Mouse (Mus musculus) right cerebral cortex, adult 2 months (tissue): ENCODE results near the gene Kcnk18.
A peak's percentile ranks its signal among the peaks of the same experiment; 100 is the strongest.

ENCODE experiments used
- DNase-seq, 2 experiments: peaks; one replicate each; pipeline ENCODE4 v3.0.0; 2021 to 2022; ENCODE audit warnings: low spot score in 2 of 2

Gene Kcnk18

GRCm38 (mm10) chr19:59221131-59221530 lies 2.1 kb downstream of the Kcnk18 start:
- DNase-seq, result no peak

DNA sequence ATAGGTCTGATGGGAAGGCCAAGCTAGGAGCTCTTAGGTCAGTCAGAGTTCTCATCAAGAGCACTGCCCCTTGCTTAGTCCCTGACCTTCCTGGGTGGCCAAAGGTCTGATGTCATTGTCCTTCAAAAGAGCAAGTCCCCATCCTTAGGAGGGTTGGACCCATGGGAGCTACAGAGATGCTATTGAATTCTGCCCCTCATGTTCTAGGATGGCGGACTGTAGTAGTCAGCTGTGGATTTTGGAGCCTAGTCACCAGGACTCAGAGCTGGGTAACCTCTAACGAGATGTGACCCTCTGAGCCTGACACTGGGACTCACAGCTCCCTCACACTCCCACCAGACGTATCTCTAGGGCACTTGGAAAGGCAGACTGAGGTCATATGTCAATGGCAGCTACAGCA lies 9.4 kb downstream of the Kcnk18 start:
- DNase-seq, result no peak

DNA sequence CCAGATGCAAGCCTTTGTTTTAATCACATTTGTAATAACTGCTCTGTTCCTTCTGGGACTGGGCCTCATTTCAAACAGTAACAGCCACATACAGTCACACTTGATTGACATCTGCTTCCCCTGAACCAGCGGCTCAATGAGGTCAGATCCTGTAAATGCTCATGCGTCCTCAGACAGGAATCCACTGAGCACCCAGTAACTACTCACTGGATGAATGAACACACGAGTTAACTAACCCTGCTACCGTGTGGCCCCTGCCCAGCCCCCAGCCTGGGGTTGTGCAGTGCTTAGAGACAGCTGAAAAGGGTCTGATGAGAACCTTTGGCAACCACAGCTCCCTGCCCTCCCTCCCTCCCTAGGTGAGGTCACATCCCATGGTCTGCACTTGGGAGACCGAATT lies 13.8 kb downstream of the Kcnk18 start:
- DNase-seq, result no peak

DNA sequence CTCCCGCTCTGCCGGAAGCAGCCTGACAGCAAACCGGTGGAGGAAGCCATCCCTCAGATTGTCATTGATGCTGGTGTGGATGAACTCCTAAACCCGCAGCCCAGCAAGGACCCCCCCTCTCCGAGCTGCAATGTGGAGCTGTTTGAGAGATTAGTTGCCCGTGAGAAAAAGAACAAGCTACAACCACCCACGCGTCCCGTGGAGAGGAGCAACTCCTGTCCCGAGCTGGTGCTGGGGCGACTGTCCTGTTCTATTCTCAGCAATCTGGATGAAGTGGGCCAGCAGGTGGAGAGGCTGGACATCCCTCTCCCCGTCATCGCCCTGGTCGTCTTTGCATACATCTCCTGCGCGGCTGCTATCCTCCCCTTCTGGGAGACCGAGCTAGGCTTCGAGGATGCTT lies 16.0 kb downstream of the Kcnk18 start:
- DNase-seq, result no peak

- DNase-seq, result no peak
Observed at GRCm38 (mm10) chr19:59236046-59236445, 17.0 kb downstream of the Kcnk18 start.

DNA sequence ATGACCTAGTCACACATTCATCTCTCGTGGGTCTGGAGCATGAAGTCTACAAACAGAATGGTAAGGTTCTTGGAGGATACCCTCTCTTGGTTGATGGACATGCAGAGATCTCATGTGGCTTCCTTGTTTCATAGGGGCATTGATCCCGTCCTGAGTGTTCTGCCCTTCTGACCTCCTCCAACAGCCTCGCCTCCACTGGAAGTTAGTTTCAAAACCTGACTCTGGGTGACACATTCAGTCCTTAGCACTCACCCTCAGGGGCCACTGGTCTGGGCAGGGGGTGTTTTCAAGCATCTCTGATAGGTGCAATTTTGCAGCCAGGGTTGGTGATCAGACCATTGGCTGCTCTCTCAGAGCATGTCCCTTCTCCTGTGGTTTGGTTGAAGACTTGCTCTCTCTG lies 19.6 kb downstream of the Kcnk18 start:
- DNase-seq, result no peak

DNA sequence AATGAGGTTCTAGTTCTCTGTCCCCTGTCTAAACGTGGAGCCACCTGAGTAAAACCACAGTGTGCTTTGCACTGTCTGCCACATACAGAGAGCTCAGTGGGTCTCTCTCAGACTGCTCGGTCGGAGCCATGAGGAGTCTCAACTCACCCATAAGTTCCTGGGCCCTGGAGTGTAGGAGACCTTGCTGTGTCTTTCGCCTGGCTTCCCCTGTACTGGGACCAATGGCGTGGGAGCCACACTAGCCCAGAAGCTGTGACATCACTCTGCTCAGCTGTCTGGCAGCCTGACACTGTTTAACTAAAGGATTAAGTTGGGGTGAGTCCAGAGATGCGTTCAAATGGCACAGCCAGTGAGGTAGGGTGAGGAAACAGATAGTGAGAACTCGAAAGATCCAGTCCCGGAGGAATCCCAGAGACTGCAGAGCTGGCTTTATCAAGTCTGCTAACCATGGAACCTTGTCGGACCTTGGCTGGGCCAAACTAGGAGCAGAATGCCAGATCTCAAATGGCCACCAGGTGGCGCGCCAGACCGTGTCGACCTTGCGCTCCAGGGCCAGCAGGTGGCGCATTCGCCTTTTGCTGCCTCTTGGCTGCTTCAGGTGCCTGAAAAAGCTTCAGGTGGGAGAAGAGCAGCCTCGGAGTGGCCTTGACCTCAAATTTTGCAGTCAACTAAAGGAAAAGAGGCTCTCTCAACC lies 20.3 kb downstream of the Kcnk18 start:
- peak; percentile 89 to 91 for DNase-seq

GRCm38 (mm10) chr19:59241987-59242386 lies 23.0 kb downstream of the Kcnk18 start:
- DNase-seq, result no peak

DNA sequence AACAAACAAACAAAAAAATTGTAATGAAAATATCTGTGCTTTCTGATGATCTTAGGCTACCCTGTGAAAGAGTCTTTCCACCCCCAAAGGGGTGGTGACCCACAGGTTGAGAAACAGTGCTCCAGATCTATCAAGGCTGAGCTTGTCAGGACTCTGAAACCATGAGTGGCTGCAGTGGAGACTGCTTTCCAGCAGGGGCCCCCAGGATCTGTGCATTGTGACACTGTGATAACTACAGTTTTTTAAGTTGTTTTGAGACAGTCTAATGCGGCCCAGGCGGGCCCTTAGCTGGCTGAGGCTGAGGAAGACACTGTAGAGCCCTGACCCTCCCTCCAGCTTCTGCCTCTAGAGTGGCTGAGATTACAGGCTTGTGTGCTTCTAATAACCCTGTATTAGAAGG lies 24.0 kb downstream of the Kcnk18 start:
- no peak for DNase-seq

DNA sequence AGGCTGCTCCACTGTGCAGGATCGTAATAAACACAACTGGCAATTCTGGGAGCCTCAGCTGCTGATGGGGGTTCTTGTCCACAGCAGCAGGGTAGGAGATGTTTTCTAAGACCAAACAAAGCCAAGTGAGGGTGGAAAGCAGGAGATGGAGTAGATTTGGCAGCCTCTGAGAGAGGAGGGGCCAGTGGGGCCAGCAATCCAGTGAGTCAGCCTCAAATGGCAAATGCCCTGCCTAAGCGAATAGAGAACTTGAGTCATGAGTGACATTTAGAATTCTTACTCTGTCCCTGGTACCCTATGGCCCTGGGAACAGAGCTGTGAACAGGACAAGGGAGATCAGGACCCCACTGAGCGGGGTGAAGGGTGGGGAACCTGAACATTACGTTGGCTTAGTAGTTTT lies 29.1 kb downstream of the Kcnk18 start:
- DNase-seq, result no peak

GRCm38 (mm10) chr19:59248553-59249286 lies 29.7 kb downstream of the Kcnk18 start:
- DNase-seq, result no peak

GRCm38 (mm10) chr19:59252651-59253050 lies 33.6 kb downstream of the Kcnk18 start:
- DNase-seq, result no peak

- DNase-seq, result no peak
Observed at GRCm38 (mm10) chr19:59259633-59260032, 40.6 kb downstream of the Kcnk18 start.

DNA sequence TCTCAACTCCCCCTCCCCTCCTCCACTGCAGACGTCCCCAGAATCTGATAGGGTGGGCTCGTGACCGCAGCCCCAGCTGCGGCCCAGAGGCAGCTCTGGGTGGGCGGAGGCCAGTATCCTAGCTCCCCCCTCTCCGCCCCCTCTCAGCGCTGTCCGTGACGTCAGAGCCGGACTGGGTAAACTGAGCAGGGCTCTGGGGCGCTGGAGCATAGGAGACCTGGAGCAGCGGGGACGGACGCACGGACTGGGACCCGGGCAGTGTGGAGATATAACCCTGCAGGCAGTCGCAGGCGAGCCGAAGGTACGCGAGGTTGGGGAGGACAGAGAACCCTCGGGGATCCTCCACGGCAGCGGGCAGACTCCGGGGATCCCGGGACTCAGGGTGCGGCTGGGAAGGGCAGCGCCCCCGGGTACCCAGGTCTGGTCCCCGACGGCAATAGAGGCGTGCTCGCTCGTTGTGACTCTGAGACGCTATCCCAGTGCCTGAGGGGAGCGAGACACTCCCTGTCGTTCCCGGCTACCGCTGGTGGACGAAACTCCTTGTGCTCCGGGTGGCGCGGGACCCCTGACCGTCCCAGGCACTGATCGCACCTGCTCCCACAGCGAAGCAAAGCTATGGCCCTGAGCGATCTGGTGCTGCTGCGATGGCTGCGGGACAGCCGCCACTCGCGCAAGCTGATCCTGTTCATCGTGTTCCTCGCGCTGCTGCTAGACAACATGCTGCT lies 41.9 kb downstream of the Kcnk18 start, which contains the start of gene Slc18a2:
TSS of gene Slc18a2 (plus strand) at position 179 of the 725 bp plus-strand sequence.
- no peak for DNase-seq

GRCm38 (mm10) chr19:59261604-59262003 lies 42.6 kb downstream of the Kcnk18 start:
- no peak for DNase-seq

GRCm38 (mm10) chr19:59263171-59263570 lies 44.2 kb downstream of the Kcnk18 start:
- peak in 1 of 2 experiments; percentile 18 for DNase-seq

GRCm38 (mm10) chr19:59264838-59265532 lies 46.0 kb downstream of the Kcnk18 start:
- no peak for DNase-seq

GRCm38 (mm10) chr19:59265907-59266306 lies 46.9 kb downstream of the Kcnk18 start:
- DNase-seq, result no peak

DNA sequence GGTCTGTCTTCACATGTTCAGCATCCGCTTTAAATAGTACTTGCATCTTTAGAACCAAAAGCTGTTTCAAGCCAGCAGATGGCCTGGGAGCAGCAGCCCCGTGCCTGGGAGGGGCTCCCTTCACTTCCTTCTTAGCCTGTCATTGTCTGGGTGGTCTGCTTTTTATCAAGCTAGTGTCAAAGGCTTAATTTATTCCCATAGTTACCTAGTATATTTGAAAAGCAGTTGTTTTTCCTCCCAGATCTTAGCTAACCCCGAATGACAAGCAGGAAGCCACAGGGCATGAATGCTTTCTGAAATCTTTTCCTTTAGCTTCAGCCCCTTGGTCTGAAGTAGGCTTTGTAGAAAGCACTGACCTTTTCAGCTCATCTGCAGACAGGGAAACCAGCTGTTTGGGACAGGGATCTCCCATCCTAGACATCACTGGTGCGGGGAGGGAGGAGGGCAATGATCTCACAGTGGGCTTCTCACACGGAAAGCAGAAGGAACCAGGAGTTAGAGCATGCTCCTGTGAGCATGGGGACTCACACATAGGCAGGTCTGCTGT lies 48.5 kb downstream of the Kcnk18 start:
- no peak for DNase-seq

GRCm38 (mm10) chr19:59273190-59273589 lies 54.2 kb downstream of the Kcnk18 start:
- peak; percentile 35 to 36 for DNase-seq

GRCm38 (mm10) chr19:59276354-59276753 lies 57.3 kb downstream of the Kcnk18 start:
- no peak for DNase-seq

- DNase-seq, result no peak
Observed at GRCm38 (mm10) chr19:59280841-59281240, 61.8 kb downstream of the Kcnk18 start.
